Mouse (Mus musculus) cortical plate, adult 2 months (tissue): ENCODE measurements around the gene Atp6v0a1. TPM values are rescaled to one million over a fixed set of nuclear protein-coding genes. Genes with fewer than 3 reads are reported as not detected.

Experiments
- H3K27ac ChIP-seq: fragments of 200-500 bp; 2 replicates; pipeline ENCODE4 v1.5.1; 2012; ENCODE audit warnings: low read length, control low read depth, inconsistent platforms; ENCODE audit not compliant: insufficient read depth
- H3K4me1 ChIP-seq: fragments of 200-500 bp; 2 replicates; pipeline ENCODE4 v1.6.1; 2011; ENCODE audit warnings: low read length; ENCODE audit not compliant: control insufficient read depth, insufficient read depth
- H3K4me3 ChIP-seq: fragments of 200-500 bp; 2 replicates; pipeline ENCODE4 v1.5.1; 2011; ENCODE audit warnings: mild to moderate bottlenecking, low read length, control low read depth; ENCODE audit not compliant: insufficient read depth
- CTCF ChIP-seq: fragments of 200-500 bp; IDR thresholded peaks from 2 replicates; pipeline ENCODE4 v1.5.1; 2011; ENCODE audit warnings: mild to moderate bottlenecking, control low read depth, low read length; ENCODE audit not compliant: insufficient read depth; ENCODE audit errors: extremely low read depth
- POLR2A ChIP-seq: fragments of 200-500 bp; IDR thresholded peaks from 2 replicates; pipeline ENCODE4 v1.6.1; 2011; ENCODE audit warnings: mild to moderate bottlenecking, low read length, control low read depth; ENCODE audit not compliant: insufficient read depth; ENCODE audit errors: extremely low read depth
- polyA plus RNA-seq: library from polyadenylated mRNA; depleted of rRNA; stranded (reverse); fragments of >200 nt; gene quantifications from 2 replicates; pipeline ENCODE4 v1.2.3, GENCODE M21; 2012

Gene Atp6v0a1
- polyA plus RNA-seq, 1 experiment, result 333 TPM

DNA sequence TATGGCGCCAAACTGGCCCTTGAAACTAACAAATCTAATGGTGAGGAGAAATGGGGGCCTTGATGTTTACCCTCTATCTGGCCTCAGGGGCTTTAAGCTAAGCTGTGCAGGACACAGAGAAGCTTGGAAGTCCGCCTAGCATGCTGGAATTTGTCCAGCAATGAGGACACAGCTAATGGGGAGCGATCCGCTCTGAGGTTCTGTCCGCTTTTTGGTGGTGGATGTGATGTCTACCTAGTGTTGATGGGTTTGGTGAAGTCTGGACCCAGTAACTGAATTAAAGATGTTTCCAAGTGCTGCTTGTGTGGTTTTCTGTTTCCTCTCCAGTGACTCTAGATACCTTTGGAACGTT lies 77.0 kb downstream of the Atp6v0a1 start:
- Histone ChIP-seq H3K27ac (no peak overlapping the region), H3K4me3 (peak overlapping the region; percentile 79; the same call in 1 of the 2 replicates), H3K4me1 (peaks cover 5% of the 10 kb centered on the region)
- TF ChIP-seq CTCF, result no peak
- no peak for TF ChIP-seq POLR2A

DNA sequence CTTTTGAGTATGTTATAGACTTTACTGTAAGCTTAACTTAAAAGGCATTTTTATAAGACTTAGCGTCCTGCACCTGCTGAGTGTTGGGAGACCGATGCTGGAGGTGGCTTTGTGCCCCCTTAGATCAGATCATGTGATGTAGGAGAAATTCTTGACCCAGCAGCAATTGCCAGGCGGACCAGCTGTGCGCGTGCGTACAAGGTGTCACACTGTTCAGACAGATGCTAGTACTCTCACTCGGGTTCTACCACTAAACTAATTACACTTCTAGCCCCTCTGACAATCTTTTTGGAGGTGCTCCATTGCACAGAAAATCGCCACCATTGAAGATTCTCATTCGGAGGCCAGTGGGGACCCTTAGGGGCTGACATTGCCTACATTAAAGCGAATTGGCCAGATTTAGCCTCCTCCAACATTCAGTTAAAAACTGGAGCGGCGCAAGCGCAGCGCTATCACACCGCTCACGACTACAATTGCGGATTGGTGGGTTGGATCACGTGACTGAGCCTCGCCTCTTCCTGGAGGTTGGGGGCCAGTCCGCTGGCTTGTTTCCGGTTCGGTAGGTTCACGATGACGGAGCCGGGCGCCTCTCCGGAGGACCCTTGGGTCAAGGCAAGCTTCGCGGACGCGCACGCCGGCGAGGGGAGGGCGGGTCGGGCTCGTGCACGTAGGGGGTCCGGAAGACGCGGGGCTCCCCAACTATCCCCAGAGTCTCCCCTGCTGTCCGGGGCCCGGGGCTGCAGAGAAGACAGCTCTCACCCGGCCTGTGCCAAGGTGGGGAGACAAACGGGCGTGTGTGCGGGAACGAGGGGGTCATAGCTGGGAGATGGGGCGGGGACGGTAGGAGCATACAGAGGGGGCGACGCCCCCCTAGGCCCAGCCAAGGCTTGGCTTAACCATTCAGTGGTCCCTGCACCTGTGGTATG lies 77.8 kb downstream of the Atp6v0a1 start, which contains the start of gene Mlx:
TSS of gene Mlx (plus strand) at position 522 of the 926 bp plus-strand sequence.
- Histone ChIP-seq H3K27ac (no peak within 1 kb of the TSS), H3K4me1 (peaks cover 5% of the 10 kb centered on the region), H3K4me3 (peak within 1 kb of the TSS; percentile 79)
- TF ChIP-seq CTCF (no peak), POLR2A (peak; percentile 90)

DNA sequence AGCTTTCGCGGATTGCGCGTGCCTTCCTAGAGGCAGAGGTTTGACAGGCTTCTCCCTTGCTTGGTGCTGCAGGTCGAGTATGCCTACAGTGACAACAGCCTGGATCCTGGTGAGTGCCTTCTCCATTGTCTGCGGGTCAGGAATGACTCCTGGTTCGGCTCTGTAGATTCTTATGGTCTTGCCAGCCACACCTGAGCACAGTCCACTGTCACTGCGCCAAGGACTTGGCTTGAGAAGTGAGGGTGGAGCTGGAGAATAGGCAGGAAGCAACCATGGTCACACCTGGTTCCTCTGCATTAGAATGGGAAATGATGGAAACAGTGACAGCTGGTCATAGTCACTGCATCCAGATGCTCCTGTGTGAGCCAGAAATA lies 78.4 kb downstream of the Atp6v0a1 start:
- Histone ChIP-seq H3K4me3 (peak overlapping the region; percentile 79), H3K27ac (no peak overlapping the region), H3K4me1 (peaks cover 5% of the 10 kb centered on the region)
- TF ChIP-seq POLR2A (no peak), CTCF (no peak)

DNA sequence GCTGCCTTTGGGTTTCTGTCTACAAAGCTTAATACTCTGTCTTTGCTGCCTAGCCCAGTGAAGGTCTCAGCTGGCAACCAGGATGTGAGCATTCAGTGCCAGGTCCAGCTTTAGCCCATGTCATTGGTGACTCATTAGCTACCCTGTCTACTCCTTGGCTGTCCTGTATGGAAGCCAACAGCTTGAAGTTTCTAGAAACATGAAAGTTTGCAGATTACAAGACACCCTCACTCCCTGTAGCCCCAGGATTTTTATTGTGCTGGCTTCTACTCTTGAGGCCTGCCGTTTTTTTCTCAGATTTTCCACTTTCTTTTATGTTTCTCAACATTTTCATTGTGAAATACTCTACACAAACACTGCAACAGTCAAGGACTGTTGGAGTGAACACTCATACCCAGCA lies 80.7 kb downstream of the Atp6v0a1 start:
- TF ChIP-seq POLR2A (no peak), CTCF (no peak)
- peaks cover 2% of the 10 kb centered on the region for H3K4me1 ChIP-seq
- no peak overlapping the region for H3K27ac ChIP-seq
- H3K4me3 ChIP-seq, result no peak overlapping the region

DNA sequence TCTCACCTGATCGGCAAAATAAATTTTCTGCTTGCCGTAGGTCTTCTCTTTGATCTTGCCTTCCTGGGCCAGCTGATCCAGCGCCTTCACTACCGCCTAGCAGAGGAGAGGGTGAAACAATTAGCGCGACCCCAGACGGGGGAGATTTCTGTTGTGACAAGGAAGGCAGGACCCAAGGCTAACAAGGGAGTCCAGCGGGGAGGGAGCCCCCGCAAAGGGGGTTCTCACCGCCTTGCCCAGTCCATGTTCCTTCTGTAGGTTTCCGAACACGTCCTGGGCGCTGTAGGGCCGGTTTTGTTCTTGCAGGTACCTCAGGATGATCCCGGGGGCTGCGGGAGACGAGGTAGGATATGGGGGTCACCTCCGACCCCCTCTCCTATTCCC lies 85.7 kb downstream of the Atp6v0a1 start:
- Histone ChIP-seq H3K27ac (no peak overlapping the region), H3K4me3 (peak overlapping the region; percentile 53), H3K4me1 (no peaks in the 10 kb centered on the region)
- no peak for TF ChIP-seq POLR2A
- no peak for TF ChIP-seq CTCF

DNA sequence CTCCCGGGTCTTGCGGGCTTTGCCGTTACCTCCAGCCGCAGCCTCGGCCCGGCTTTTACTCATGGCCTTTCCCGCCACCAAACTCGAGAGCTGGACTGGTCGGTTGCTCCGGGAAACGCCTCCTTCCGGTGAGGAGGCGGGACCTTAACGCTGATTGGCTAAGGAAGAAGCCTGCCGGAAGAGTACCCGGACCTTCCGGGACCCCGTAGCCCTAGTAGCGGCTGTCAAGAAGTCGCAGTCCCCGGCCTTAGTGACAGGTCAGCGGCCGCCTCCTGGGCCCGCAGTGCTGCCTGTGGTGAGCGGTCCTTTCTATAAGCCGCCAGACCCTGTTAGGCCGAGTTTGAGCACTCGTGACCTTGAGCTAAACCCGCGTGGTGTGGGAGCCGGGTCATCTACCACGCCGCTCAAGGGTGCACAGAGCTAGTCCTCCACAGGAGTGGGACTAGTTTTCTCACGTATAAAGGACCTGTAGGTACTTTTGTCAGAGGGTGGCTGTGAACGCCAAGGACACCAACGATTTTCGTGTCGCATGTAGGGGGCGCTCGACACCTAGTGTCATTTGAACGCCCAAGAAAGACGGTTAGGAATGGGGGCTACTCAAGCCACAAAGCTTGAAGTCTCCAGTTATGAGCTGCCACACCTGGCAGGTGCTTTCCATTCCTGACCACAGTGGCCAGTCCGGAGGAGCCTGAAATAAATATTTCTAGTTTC lies 86.2 kb downstream of the Atp6v0a1 start, which contains the start of gene Psmc3ip:
TSS of gene Psmc3ip (minus strand) at position 123 of the 711 bp plus-strand sequence.
- Histone ChIP-seq H3K4me3 (peak within 1 kb of the TSS; percentile 53), H3K27ac (peak within 1 kb of the TSS; percentile 76), H3K4me1 (no peaks in the 10 kb centered on the region)
- TF ChIP-seq POLR2A (peak; percentile 73; the same call in 1 of the 2 replicates), CTCF (peak; percentile 77)

DNA sequence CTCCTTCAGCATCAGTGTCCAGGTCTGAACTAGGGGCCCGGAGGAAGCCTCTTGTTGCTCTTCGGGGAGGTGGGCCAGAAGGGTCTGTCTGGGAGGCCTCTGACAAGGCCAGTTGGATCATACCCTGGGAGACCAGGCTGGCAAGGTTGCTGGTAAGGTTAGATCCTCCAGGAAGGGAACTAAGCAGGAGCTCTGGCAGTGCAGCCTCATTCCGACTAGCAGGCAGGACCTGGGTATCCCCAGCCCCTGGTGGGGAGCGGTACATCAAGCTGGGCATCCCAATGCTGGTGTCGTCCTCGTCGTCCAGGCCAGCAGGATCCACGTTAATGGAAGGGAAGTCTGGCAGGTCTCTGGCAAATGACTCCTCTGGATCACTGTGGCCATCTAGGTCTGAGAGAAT lies 89.0 kb downstream of the Atp6v0a1 start:
- no peaks in the 10 kb centered on the region for H3K4me1 ChIP-seq
- no peak overlapping the region for H3K27ac ChIP-seq
- H3K4me3 ChIP-seq, result no peak overlapping the region
- no peak for TF ChIP-seq CTCF
- TF ChIP-seq POLR2A, result no peak

DNA sequence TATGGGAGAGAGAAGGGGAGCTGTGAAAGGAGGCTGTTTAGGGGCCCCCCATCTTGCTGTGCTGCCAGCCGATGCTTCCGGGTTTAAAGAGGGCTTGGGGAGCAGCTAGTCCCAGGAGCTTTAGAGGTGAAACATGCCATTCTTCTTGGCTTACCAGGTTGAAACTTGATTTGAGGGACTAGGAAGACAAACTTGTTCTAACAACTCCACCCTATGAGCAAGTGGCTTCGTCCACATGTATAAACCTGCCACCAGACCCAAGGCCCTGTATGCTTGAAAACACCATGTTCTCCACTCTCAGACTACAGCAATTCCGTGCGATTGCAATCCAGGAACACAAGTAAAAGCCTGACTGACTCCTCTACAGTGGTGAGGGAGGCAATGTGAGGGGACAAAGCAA lies 93.8 kb downstream of the Atp6v0a1 start:
- TF ChIP-seq CTCF (no peak), POLR2A (no peak)
- H3K4me3 ChIP-seq, result no peak overlapping the region
- H3K4me1 ChIP-seq, result no peaks in the 10 kb centered on the region
- H3K27ac ChIP-seq, result no peak overlapping the region

DNA sequence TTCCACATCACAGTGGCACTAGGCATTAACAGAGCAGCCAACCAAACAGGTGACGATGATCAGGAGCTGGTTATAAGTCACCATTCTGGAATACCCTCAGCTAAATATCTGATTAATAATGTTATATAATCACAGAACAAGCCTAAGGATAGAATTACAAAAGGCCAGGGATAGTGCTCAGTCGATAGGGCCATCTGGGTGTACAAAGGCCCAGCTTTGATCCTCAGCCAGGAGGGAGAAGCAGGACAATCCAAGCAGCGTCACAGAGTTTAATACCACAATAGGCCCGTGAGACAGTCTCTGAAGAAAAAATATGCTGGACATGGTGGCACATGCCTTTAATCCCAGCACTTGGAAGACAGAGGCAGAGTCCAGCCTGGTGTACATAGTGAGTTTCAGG lies 100.1 kb downstream of the Atp6v0a1 start:
- Histone ChIP-seq H3K4me3 (no peak overlapping the region), H3K27ac (no peak overlapping the region), H3K4me1 (peaks cover 5% of the 10 kb centered on the region; the same call in 1 of the 2 replicates)
- no peak for TF ChIP-seq CTCF
- no peak for TF ChIP-seq POLR2A

DNA sequence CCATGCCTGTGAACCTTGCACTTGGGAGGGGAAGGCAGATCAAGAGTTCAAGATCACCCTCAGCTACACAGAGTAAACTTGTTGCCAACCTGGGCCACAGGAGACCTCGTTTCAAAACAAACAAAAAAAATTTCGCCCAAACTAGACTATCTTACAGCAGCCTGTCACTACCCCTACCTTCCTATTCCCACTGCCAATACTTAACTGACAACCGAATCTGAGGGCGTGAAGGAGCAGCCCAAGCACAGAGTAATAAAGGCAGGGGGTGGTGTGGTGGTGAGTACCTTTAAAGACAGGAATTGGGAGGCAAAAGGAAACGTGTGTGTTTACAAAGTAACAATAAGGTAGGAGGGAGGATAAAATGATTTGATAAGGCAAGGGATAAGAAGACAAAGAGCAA lies 101.5 kb downstream of the Atp6v0a1 start:
- H3K4me3 ChIP-seq, result no peak overlapping the region
- no peak overlapping the region for H3K27ac ChIP-seq
- H3K4me1 ChIP-seq, result peaks cover 5% of the 10 kb centered on the region; the same call in 1 of the 2 replicates
- TF ChIP-seq CTCF (no peak), POLR2A (no peak)
